Mouse (Mus musculus): ENCODE measurements around the gene Grip1. TPM values are rescaled to one million over a fixed set of nuclear protein-coding genes. Genes with fewer than 3 reads are reported as not detected.

The Grip1 gene
- polyA plus RNA-seq (2014; fragmentation: Nextera tagmentation; extraction: Ambion mirVana), result 5.6 and 5.9 TPM in 2 replicates

GRCm38 (mm10) chr10:119453431-119454105, at the start of gene Grip1:
Gene Grip1, plus strand, starts transcription at chr10:119453830.
- Histone ChIP-seq H3K9ac (replicated peaks; ENCODE audit: low read length) (peak within 1 kb of the TSS; percentile 79), H3K36me3 (replicated peaks; ENCODE audit: control insufficient read depth, insufficient read depth, low read depth, low read length) (no peaks in the 10 kb centered on the region), H3K9me3 (replicated peaks; ENCODE audit: control insufficient read depth, low read length) (no peaks in the 10 kb centered on the region), H3K27me3 (ENCODE audit: control insufficient read depth, insufficient read depth, low read length) (no peaks in the 10 kb centered on the region), H3K4me2 (ENCODE audit: low read depth, low read length) (peak within 1 kb of the TSS; percentile 80), H3K4me3 (ENCODE audit: low read depth, low read length) (peak within 1 kb of the TSS; percentile 74), H3K27ac (replicated peaks; ENCODE audit: low read depth, low read length) (peak within 1 kb of the TSS; percentile 78), H3K4me1 (ENCODE audit: control insufficient read depth, insufficient read depth, low read length) (no peaks in the 10 kb centered on the region)
- DNase-seq (ENCODE audit: low spot score) (peak; percentile 75), ATAC-seq (replicated peaks; ENCODE audit: insufficient number of reproducible peaks, low FRiP score, low TSS enrichment, low read depth) (peak; percentile 89)
- under 1% methylated on average over 27 of the region's 84 CpGs for WGBS

GRCm38 (mm10) chr10:119405103-119405502, 48.5 kb upstream of the Grip1 start:
- Histone ChIP-seq H3K9me3 (replicated peaks; ENCODE audit: control insufficient read depth, low read length) (no peaks in the 10 kb centered on the region), H3K36me3 (replicated peaks; ENCODE audit: control insufficient read depth, insufficient read depth, low read depth, low read length) (no peaks in the 10 kb centered on the region), H3K4me2 (ENCODE audit: low read depth, low read length) (no peak overlapping the region), H3K27me3 (ENCODE audit: control insufficient read depth, insufficient read depth, low read length) (no peaks in the 10 kb centered on the region), H3K9ac (replicated peaks; ENCODE audit: low read length) (no peak overlapping the region), H3K4me3 (ENCODE audit: low read depth, low read length) (no peak overlapping the region), H3K4me1 (ENCODE audit: control insufficient read depth, insufficient read depth, low read length) (no peaks in the 10 kb centered on the region), H3K27ac (replicated peaks; ENCODE audit: low read depth, low read length) (no peak overlapping the region)
- DNase-seq (ENCODE audit: low spot score) (peak; percentile 29), ATAC-seq (replicated peaks; ENCODE audit: insufficient number of reproducible peaks, low FRiP score, low TSS enrichment, low read depth) (no peak)
- WGBS, result 85% methylated on average over 9 of the region's 9 CpGs

DNA sequence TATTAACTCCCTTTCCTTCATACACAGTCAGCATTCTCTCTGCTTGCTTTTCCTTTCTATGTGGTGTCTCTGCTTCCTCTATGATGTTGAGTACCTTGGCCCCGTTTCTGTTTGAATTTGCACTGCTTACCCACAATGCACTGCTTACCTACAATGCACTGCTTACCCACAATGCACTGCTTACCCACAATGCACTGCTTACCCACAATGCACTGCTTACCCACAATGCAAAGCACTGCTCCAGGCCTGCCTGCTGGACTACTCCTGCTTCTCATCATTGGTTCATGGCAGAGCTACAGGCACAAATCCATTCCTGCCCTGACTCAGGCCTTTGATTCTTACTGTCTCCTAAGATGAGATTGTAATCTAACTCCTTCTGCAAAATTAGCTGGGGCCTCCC, 48.0 kb upstream of the Grip1 start:
- ATAC-seq (replicated peaks; ENCODE audit: insufficient number of reproducible peaks, low FRiP score, low TSS enrichment, low read depth), result no peak
- H3K4me3 ChIP-seq (ENCODE audit: low read depth, low read length), result no peak overlapping the region
- H3K27me3 ChIP-seq (ENCODE audit: control insufficient read depth, insufficient read depth, low read length), result no peaks in the 10 kb centered on the region
- H3K4me1 ChIP-seq (ENCODE audit: control insufficient read depth, insufficient read depth, low read length), result no peaks in the 10 kb centered on the region
- H3K9me3 ChIP-seq (replicated peaks; ENCODE audit: control insufficient read depth, low read length), result no peaks in the 10 kb centered on the region
- no peaks in the 10 kb centered on the region for H3K36me3 ChIP-seq (replicated peaks; ENCODE audit: control insufficient read depth, insufficient read depth, low read depth, low read length)
- no peak overlapping the region for H3K4me2 ChIP-seq (ENCODE audit: low read depth, low read length)
- DNase-seq (ENCODE audit: low spot score), result no peak
- 91% methylated on average over 1 of the region's 1 CpGs for WGBS
- no peak overlapping the region for H3K9ac ChIP-seq (replicated peaks; ENCODE audit: low read length)
- no peak overlapping the region for H3K27ac ChIP-seq (replicated peaks; ENCODE audit: low read depth, low read length)

DNA sequence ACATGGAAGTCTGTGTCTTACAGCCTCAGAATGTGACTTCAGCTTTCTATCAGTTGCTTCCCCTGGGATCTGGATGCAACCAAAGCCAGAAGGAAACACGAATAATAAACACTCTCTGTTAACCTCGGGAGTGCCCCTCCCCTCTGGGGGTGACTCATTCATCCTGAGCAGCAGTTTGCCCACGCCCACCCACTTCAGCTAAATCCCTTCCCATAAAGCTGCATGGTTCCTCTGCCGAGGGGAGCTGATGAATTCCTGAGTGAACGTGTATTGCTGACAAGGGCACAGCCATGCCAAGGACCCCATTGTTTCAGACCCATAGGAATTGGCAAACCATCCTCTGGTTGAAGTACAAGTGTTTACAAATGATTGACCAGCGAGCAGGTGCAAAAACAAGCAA, 45.3 kb upstream of the Grip1 start:
- DNase-seq (ENCODE audit: low spot score), result no peak
- H3K36me3 ChIP-seq (replicated peaks; ENCODE audit: control insufficient read depth, insufficient read depth, low read depth, low read length), result no peaks in the 10 kb centered on the region
- no peaks in the 10 kb centered on the region for H3K4me1 ChIP-seq (ENCODE audit: control insufficient read depth, insufficient read depth, low read length)
- H3K4me2 ChIP-seq (ENCODE audit: low read depth, low read length), result no peak overlapping the region
- H3K4me3 ChIP-seq (ENCODE audit: low read depth, low read length), result no peak overlapping the region
- H3K27me3 ChIP-seq (ENCODE audit: control insufficient read depth, insufficient read depth, low read length), result no peaks in the 10 kb centered on the region
- no peak for ATAC-seq (replicated peaks; ENCODE audit: insufficient number of reproducible peaks, low FRiP score, low TSS enrichment, low read depth)
- H3K27ac ChIP-seq (replicated peaks; ENCODE audit: low read depth, low read length), result no peak overlapping the region
- H3K9me3 ChIP-seq (replicated peaks; ENCODE audit: control insufficient read depth, low read length), result no peaks in the 10 kb centered on the region
- 43% methylated on average over 6 of the region's 6 CpGs for WGBS
- H3K9ac ChIP-seq (replicated peaks; ENCODE audit: low read length), result no peak overlapping the region

- H3K27ac ChIP-seq (replicated peaks; ENCODE audit: low read depth, low read length), result no peak overlapping the region
- DNase-seq (ENCODE audit: low spot score) (no peak), ATAC-seq (replicated peaks; ENCODE audit: insufficient number of reproducible peaks, low FRiP score, low TSS enrichment, low read depth) (no peak)
- no peak overlapping the region for H3K4me2 ChIP-seq (ENCODE audit: low read depth, low read length)
- 95% methylated on average over 11 of the region's 11 CpGs for WGBS
- H3K9me3 ChIP-seq (replicated peaks; ENCODE audit: control insufficient read depth, low read length), result no peaks in the 10 kb centered on the region
- H3K4me3 ChIP-seq (ENCODE audit: low read depth, low read length), result no peak overlapping the region
- no peaks in the 10 kb centered on the region for H3K4me1 ChIP-seq (ENCODE audit: control insufficient read depth, insufficient read depth, low read length)
- no peaks in the 10 kb centered on the region for H3K36me3 ChIP-seq (replicated peaks; ENCODE audit: control insufficient read depth, insufficient read depth, low read depth, low read length)
- no peak overlapping the region for H3K9ac ChIP-seq (replicated peaks; ENCODE audit: low read length)
- H3K27me3 ChIP-seq (ENCODE audit: control insufficient read depth, insufficient read depth, low read length), result no peaks in the 10 kb centered on the region
These were observed 40.4 kb upstream of the Grip1 start for GRCm38 (mm10) chr10:119413238-119413637.

GRCm38 (mm10) chr10:119415106-119415505, 38.5 kb upstream of the Grip1 start:
- Histone ChIP-seq H3K4me1 (ENCODE audit: control insufficient read depth, insufficient read depth, low read length) (no peaks in the 10 kb centered on the region), H3K4me3 (ENCODE audit: low read depth, low read length) (no peak overlapping the region), H3K9me3 (replicated peaks; ENCODE audit: control insufficient read depth, low read length) (no peaks in the 10 kb centered on the region), H3K27me3 (ENCODE audit: control insufficient read depth, insufficient read depth, low read length) (no peaks in the 10 kb centered on the region), H3K4me2 (ENCODE audit: low read depth, low read length) (no peak overlapping the region), H3K36me3 (replicated peaks; ENCODE audit: control insufficient read depth, insufficient read depth, low read depth, low read length) (no peaks in the 10 kb centered on the region), H3K27ac (replicated peaks; ENCODE audit: low read depth, low read length) (no peak overlapping the region), H3K9ac (replicated peaks; ENCODE audit: low read length) (no peak overlapping the region)
- WGBS, result 70% methylated on average over 4 of the region's 4 CpGs
- DNase-seq (ENCODE audit: low spot score) (no peak), ATAC-seq (replicated peaks; ENCODE audit: insufficient number of reproducible peaks, low FRiP score, low TSS enrichment, low read depth) (no peak)

- H3K36me3 ChIP-seq (replicated peaks; ENCODE audit: control insufficient read depth, insufficient read depth, low read depth, low read length), result no peaks in the 10 kb centered on the region
- H3K4me2 ChIP-seq (ENCODE audit: low read depth, low read length), result no peak overlapping the region
- ATAC-seq (replicated peaks; ENCODE audit: insufficient number of reproducible peaks, low FRiP score, low TSS enrichment, low read depth) (no peak), DNase-seq (ENCODE audit: low spot score) (no peak)
- H3K4me1 ChIP-seq (ENCODE audit: control insufficient read depth, insufficient read depth, low read length), result no peaks in the 10 kb centered on the region
- H3K27ac ChIP-seq (replicated peaks; ENCODE audit: low read depth, low read length), result no peak overlapping the region
- no peak overlapping the region for H3K9ac ChIP-seq (replicated peaks; ENCODE audit: low read length)
- H3K9me3 ChIP-seq (replicated peaks; ENCODE audit: control insufficient read depth, low read length), result no peaks in the 10 kb centered on the region
- H3K4me3 ChIP-seq (ENCODE audit: low read depth, low read length), result no peak overlapping the region
- 68% methylated on average over 6 of the region's 6 CpGs for WGBS
- no peaks in the 10 kb centered on the region for H3K27me3 ChIP-seq (ENCODE audit: control insufficient read depth, insufficient read depth, low read length)
These were observed 32.2 kb upstream of the Grip1 start for GRCm38 (mm10) chr10:119421418-119421817.

- H3K27ac ChIP-seq (replicated peaks; ENCODE audit: low read depth, low read length), result no peak overlapping the region
- H3K4me1 ChIP-seq (ENCODE audit: control insufficient read depth, insufficient read depth, low read length), result no peaks in the 10 kb centered on the region
- H3K4me2 ChIP-seq (ENCODE audit: low read depth, low read length), result no peak overlapping the region
- 93% methylated on average over 11 of the region's 11 CpGs for WGBS
- no peak overlapping the region for H3K4me3 ChIP-seq (ENCODE audit: low read depth, low read length)
- H3K9me3 ChIP-seq (replicated peaks; ENCODE audit: control insufficient read depth, low read length), result no peaks in the 10 kb centered on the region
- DNase-seq (ENCODE audit: low spot score) (no peak), ATAC-seq (replicated peaks; ENCODE audit: insufficient number of reproducible peaks, low FRiP score, low TSS enrichment, low read depth) (no peak)
- H3K27me3 ChIP-seq (ENCODE audit: control insufficient read depth, insufficient read depth, low read length), result no peaks in the 10 kb centered on the region
- H3K9ac ChIP-seq (replicated peaks; ENCODE audit: low read length), result no peak overlapping the region
- no peaks in the 10 kb centered on the region for H3K36me3 ChIP-seq (replicated peaks; ENCODE audit: control insufficient read depth, insufficient read depth, low read depth, low read length)
These were observed 29.7 kb upstream of the Grip1 start for GRCm38 (mm10) chr10:119423821-119424534.
